Mouse (Mus musculus) CH12F3 (cell line): Measurements from ENCODE around the gene Ovca2.

Experiments used
- in situ Hi-C: fragments of 300-500 bp; cut with MboI; formaldehyde crosslinking; loops from 2 replicates; pipeline ENCODE4 v1.14.3; 2020; ENCODE audit warnings: low sequenced_read_pairs

The Ovca2 gene

GRCm38 (mm10) chr11:75178672-75179208, at the start of gene Ovca2:
Ovca2 (minus strand) TSS chr11:75178835.
- in situ Hi-C loops = no loop called here

GRCm38 (mm10) chr11:75227632-75228031, 49.0 kb upstream of the Ovca2 start:
- in situ Hi-C loops = no loop called here

- in situ Hi-C loops = no loop called here
Observed at GRCm38 (mm10) chr11:75224835-75225234, 46.2 kb upstream of the Ovca2 start.

- in situ Hi-C loops = no loop called here
Observed at GRCm38 (mm10) chr11:75224062-75224461, 45.4 kb upstream of the Ovca2 start.

GRCm38 (mm10) chr11:75220517-75221145, 42.0 kb upstream of the Ovca2 start:
- in situ Hi-C loops = no loop called here

- in situ Hi-C loops = no loop called here
Observed at GRCm38 (mm10) chr11:75220115-75220514, 41.5 kb upstream of the Ovca2 start.

GRCm38 (mm10) chr11:75214081-75214950, 35.7 kb upstream of the Ovca2 start:
- in situ Hi-C loops = no loop called here

GRCm38 (mm10) chr11:75213372-75214080, 34.9 kb upstream of the Ovca2 start:
- in situ Hi-C loops = no loop called here

GRCm38 (mm10) chr11:75212876-75213275, 34.2 kb upstream of the Ovca2 start:
- in situ Hi-C loops = no loop called here

- in situ Hi-C loops = no loop called here
Observed at GRCm38 (mm10) chr11:75212031-75212667, 33.5 kb upstream of the Ovca2 start.

GRCm38 (mm10) chr11:75210755-75211154, 32.1 kb upstream of the Ovca2 start:
- in situ Hi-C loops = no loop called here

GRCm38 (mm10) chr11:75210093-75210492, 31.5 kb upstream of the Ovca2 start:
- in situ Hi-C loops = no loop called here

- in situ Hi-C loops = no loop called here
Observed at GRCm38 (mm10) chr11:75209363-75209762, 30.7 kb upstream of the Ovca2 start.

GRCm38 (mm10) chr11:75206347-75206746, 27.7 kb upstream of the Ovca2 start:
- in situ Hi-C loops = no loop called here

- in situ Hi-C loops = no loop called here
Observed at GRCm38 (mm10) chr11:75204472-75204871, 25.8 kb upstream of the Ovca2 start.

GRCm38 (mm10) chr11:75203926-75204325, 25.3 kb upstream of the Ovca2 start:
- in situ Hi-C loops = no loop called here

GRCm38 (mm10) chr11:75201721-75202120, 23.1 kb upstream of the Ovca2 start:
- in situ Hi-C loops = no loop called here

GRCm38 (mm10) chr11:75200935-75201334, 22.3 kb upstream of the Ovca2 start:
- in situ Hi-C loops = no loop called here

- in situ Hi-C loops = no loop called here
Observed at GRCm38 (mm10) chr11:75199951-75200350, 21.3 kb upstream of the Ovca2 start.

GRCm38 (mm10) chr11:75198792-75199191, 20.2 kb upstream of the Ovca2 start:
- in situ Hi-C loops = no loop called here

- in situ Hi-C loops = no loop called here
Observed at GRCm38 (mm10) chr11:75197956-75198355, 19.3 kb upstream of the Ovca2 start.
